ENCODE assay signal across 16 mouse cellular contexts in genomic region chr10:53420069-53420468, GRCm38 (mm10).
"Had no signal": no experiment of that assay in that cellular context is flagged by ENCODE, and none has a peak within 500 bp of the region (broad histone marks: within the 10 kb centered on the region; RNA-seq: fewer than 3 reads in every experiment).

No protein-coding gene starts in this region.

- H3K27ac ChIP-seq: midbrain, embryonic 10.5 days; midbrain, embryonic 12.5 days; midbrain, embryonic 15.5 days; neural tube, embryonic 12.5 days had no signal

- ATAC-seq: midbrain, embryonic 15.5 days had no signal

- H3K9ac ChIP-seq: lung, embryonic 14.5 days; midbrain, embryonic 12.5 days; midbrain, embryonic 15.5 days; neural tube, embryonic 12.5 days had no signal

- H3K9me3 ChIP-seq: midbrain, embryonic 10.5 days; midbrain, embryonic 12.5 days; midbrain, embryonic 15.5 days; neural tube, embryonic 12.5 days had no signal

- DNase-seq: lung, adult 18-20 months; lung, embryonic 14.5 days; lung, postnatal 10 days; lung, postnatal 4 days; retina, postnatal 1 day; right cerebral cortex, adult 18-20 months; right cerebral cortex, postnatal 25 days; right cerebral cortex, postnatal 4 days; spleen, adult 18-20 months; thymus, adult 18-20 months; thymus, postnatal 14 days; thymus, postnatal 36 days had no signal

- H3K36me3 ChIP-seq: midbrain, embryonic 10.5 days; midbrain, embryonic 12.5 days; midbrain, embryonic 15.5 days; neural tube, embryonic 12.5 days had no signal

- H3K27me3 ChIP-seq: midbrain, embryonic 12.5 days; midbrain, embryonic 15.5 days; neural tube, embryonic 12.5 days had no signal

- H3K4me1 ChIP-seq: midbrain, embryonic 12.5 days; midbrain, embryonic 15.5 days; neural tube, embryonic 12.5 days had no signal

- H3K4me2 ChIP-seq: lung, embryonic 14.5 days; midbrain, embryonic 12.5 days; midbrain, embryonic 15.5 days; neural tube, embryonic 12.5 days had no signal

- H3K4me3 ChIP-seq: midbrain, embryonic 10.5 days; midbrain, embryonic 12.5 days; midbrain, embryonic 15.5 days; neural tube, embryonic 12.5 days had no signal
